In genomic region chr2:65148928-65149327, GRCm38 (mm10) we compare ENCODE assay signal across 8 mouse cellular contexts.
"Had no signal": no experiment of that assay in that cellular context is flagged by ENCODE, and none has a peak within 500 bp of the region (broad histone marks: within the 10 kb centered on the region; RNA-seq: fewer than 3 reads in every experiment).

No protein-coding gene starts in this region.

- DNase-seq: liver, postnatal 0 days; lung, adult 2 months; lung, postnatal 14 days; lung, postnatal 36 days; midbrain, embryonic 14.5 days; right cerebral cortex, postnatal 14 days; thymus, adult 2 months; thymus, postnatal 36 days had no signal
